Mouse (Mus musculus) kidney, embryonic 14.5 days (tissue): ENCODE measurements around the gene Zfp975. TPM values are rescaled to one million over a fixed set of nuclear protein-coding genes. Genes with fewer than 3 reads are reported as not detected.
"Not testable (repeated sequence)": the region's sequence is repeated elsewhere in the genome, so short reads cannot be mapped to it uniquely, and the experiment has no call there.

Source experiments
- ATAC-seq: fragments of 200-750 bp; cut with Nextera tagmentation; 2 replicates; pipeline ENCODE4 v1.8.0; 2017; ENCODE audit warnings: moderate number of reproducible peaks, mild to moderate bottlenecking, moderate TSS enrichment, moderate library complexity; ENCODE audit not compliant: low FRiP score, low TSS enrichment
- H3K27ac ChIP-seq: fragments of 300-500 bp; sonication (generic); 2 replicates; pipeline ENCODE4 v1.5.1; 2014; ENCODE audit warnings: low read depth, mild to moderate bottlenecking, low read length, moderate library complexity, mixed read lengths
- H3K27me3 ChIP-seq: fragments of 300-500 bp; sonication (generic); 2 replicates; pipeline ENCODE4 v1.6.1; 2014; ENCODE audit warnings: mild to moderate bottlenecking, low read length; ENCODE audit not compliant: control insufficient read depth, insufficient read depth
- H3K36me3 ChIP-seq: fragments of 300-500 bp; sonication (generic); 2 replicates; pipeline ENCODE4 v1.6.1; 2014; ENCODE audit warnings: low read length, mixed read lengths; ENCODE audit not compliant: control insufficient read depth, insufficient read depth
- H3K4me1 ChIP-seq: fragments of 300-500 bp; sonication (generic); 2 replicates; pipeline ENCODE4 v1.6.1; 2014; ENCODE audit warnings: low read length, mixed read lengths; ENCODE audit not compliant: control insufficient read depth, insufficient read depth
- H3K4me2 ChIP-seq: fragments of 300-500 bp; sonication (generic); replicated peaks from 2 replicates; pipeline ENCODE4 v1.6.1; 2014; ENCODE audit warnings: low read depth, mild to moderate bottlenecking, low read length
- H3K4me3 ChIP-seq: fragments of 300-500 bp; sonication (generic); 2 replicates; pipeline ENCODE4 v1.5.1; 2014; ENCODE audit warnings: mild to moderate bottlenecking, low read length
- H3K9ac ChIP-seq: fragments of 300-500 bp; sonication (generic); 2 replicates; pipeline ENCODE4 v1.6.1; 2014; ENCODE audit warnings: low read depth, mild to moderate bottlenecking, low read length, moderate library complexity
- H3K9me3 ChIP-seq: fragments of 300-500 bp; sonication (generic); 2 replicates; pipeline ENCODE4 v1.6.1; 2016; ENCODE audit warnings: low read length; ENCODE audit not compliant: control insufficient read depth
- WGBS: fragments of 180-500 bp; shearing (Covaris S2); extraction: QIAGEN DNeasy Blood & Tissue Kit; methylation state at CpG from one replicate; pipeline ENCODE4 v1.1.7; 2014; 5-methylcytosine and 5-hydroxymethylcytosine counted together
- polyA plus RNA-seq: library from polyadenylated mRNA; unstranded; fragments of >200 nt; fragmentation: Nextera tagmentation; extraction: Ambion mirVana; gene quantifications from 2 replicates; pipeline ENCODE4 v1.2.1, GENCODE M21; 2014

Zfp975 gene
- polyA plus RNA-seq, result 9.2 and 9.7 TPM in 2 replicates

- H3K36me3 ChIP-seq, H3K4me1 ChIP-seq, H3K9me3 ChIP-seq, H3K27me3 ChIP-seq: not testable (repeated sequence)
- under 1% methylated on average over 23 of the region's 23 CpGs for WGBS
- ATAC-seq, result peak; percentile 100
- peak within 1 kb of the TSS; percentile 54 for H3K4me3 ChIP-seq
- H3K27ac ChIP-seq, result peak within 1 kb of the TSS; percentile 51; the same call in 1 of the 2 replicates
- peak within 1 kb of the TSS; percentile 44 for H3K4me2 ChIP-seq
- peak within 1 kb of the TSS; percentile 58 for H3K9ac ChIP-seq
These were observed at the start of gene Zfp975 for GRCm38 (mm10) chr7:42692362-42693158. TSS of gene Zfp975 (minus strand) at chr7:42692742.

- 89% methylated on average over 10 of the region's 10 CpGs for WGBS
- Histone ChIP-seq H3K4me2 (no peak overlapping the region), H3K4me1 (no peaks in the 10 kb centered on the region), H3K36me3 (no peaks in the 10 kb centered on the region), H3K27ac (no peak overlapping the region), H3K27me3 (no peaks in the 10 kb centered on the region), H3K9ac (no peak overlapping the region), H3K4me3 (no peak overlapping the region), H3K9me3 (no peaks in the 10 kb centered on the region)
- ATAC-seq, result no peak
These were observed 46.1 kb upstream of the Zfp975 start for GRCm38 (mm10) chr7:42738536-42739210.

GRCm38 (mm10) chr7:42726917-42727316 lies 34.4 kb upstream of the Zfp975 start, which contains the start of gene Gm17067:
TSS of gene Gm17067 (minus strand) at chr7:42727017.
- 92% methylated on average over 4 of the region's 4 CpGs for WGBS
- not testable (repeated sequence) for H3K4me1 ChIP-seq, ATAC-seq

GRCm38 (mm10) chr7:42693251-42693650 lies 709 bp upstream of the Zfp975 start:
- 0% methylated on average over 4 of the region's 4 CpGs for WGBS
- not testable (repeated sequence) for H3K27ac ChIP-seq, H3K36me3 ChIP-seq, H3K4me1 ChIP-seq, H3K9me3 ChIP-seq, H3K27me3 ChIP-seq
- peak overlapping the region; percentile 58 for H3K9ac ChIP-seq
- peak overlapping the region; percentile 54 for H3K4me3 ChIP-seq
- ATAC-seq, result peak; percentile 60; the same call in 1 of the 2 replicates
- H3K4me2 ChIP-seq, result peak overlapping the region; percentile 44

More at GRCm38 (mm10) chr7:42726917-42727316, 34.4 kb upstream of the Zfp975 start, which contains the start of gene Gm17067:
- H3K4me3 ChIP-seq, H3K36me3 ChIP-seq, H3K27me3 ChIP-seq, H3K9ac ChIP-seq, H3K9me3 ChIP-seq, H3K27ac ChIP-seq, H3K4me2 ChIP-seq: not testable (repeated sequence)

GRCm38 (mm10) chr7:42680081-42680480 lies 12.5 kb downstream of the Zfp975 start:
- not testable (repeated sequence) for H3K36me3 ChIP-seq, H3K4me1 ChIP-seq, H3K27ac ChIP-seq, H3K9ac ChIP-seq, H3K4me3 ChIP-seq, ATAC-seq, H3K4me2 ChIP-seq, H3K27me3 ChIP-seq
- WGBS, result 88% methylated on average over 6 of the region's 6 CpGs
- H3K9me3 ChIP-seq, result peaks cover 11% of the 10 kb centered on the region; the same call in 1 of the 2 replicates

- not testable (repeated sequence) for H3K27me3 ChIP-seq, H3K4me3 ChIP-seq, H3K27ac ChIP-seq, H3K4me1 ChIP-seq, ATAC-seq, H3K9ac ChIP-seq, H3K36me3 ChIP-seq, H3K4me2 ChIP-seq
- H3K9me3 ChIP-seq, result peaks cover 11% of the 10 kb centered on the region; the same call in 1 of the 2 replicates
These were observed 12.9 kb downstream of the Zfp975 start for GRCm38 (mm10) chr7:42679646-42680045.

GRCm38 (mm10) chr7:42660140-42660539 lies 32.4 kb downstream of the Zfp975 start:
- H3K27ac ChIP-seq, H3K4me3 ChIP-seq, ATAC-seq, H3K4me1 ChIP-seq, H3K27me3 ChIP-seq, H3K4me2 ChIP-seq, H3K9me3 ChIP-seq, H3K9ac ChIP-seq, H3K36me3 ChIP-seq: not testable (repeated sequence)
- 84% methylated on average over 4 of the region's 5 CpGs for WGBS

- H3K9ac ChIP-seq, ATAC-seq, H3K9me3 ChIP-seq, H3K27ac ChIP-seq, H3K27me3 ChIP-seq, H3K4me2 ChIP-seq, H3K36me3 ChIP-seq, H3K4me1 ChIP-seq, H3K4me3 ChIP-seq: not testable (repeated sequence)
- 78% methylated on average over 2 of the region's 2 CpGs for WGBS
These were observed 37.3 kb downstream of the Zfp975 start for GRCm38 (mm10) chr7:42655211-42655610.

GRCm38 (mm10) chr7:42643120-42643620 lies 49.4 kb downstream of the Zfp975 start:
- 20% methylated on average over 3 of the region's 3 CpGs for WGBS
- ATAC-seq, H3K9ac ChIP-seq, H3K4me1 ChIP-seq, H3K9me3 ChIP-seq, H3K36me3 ChIP-seq, H3K27me3 ChIP-seq, H3K27ac ChIP-seq: not testable (repeated sequence)
- Histone ChIP-seq H3K4me3 (peak overlapping the region; percentile 45), H3K4me2 (peak overlapping the region; percentile 44)
